Mouse (Mus musculus): Measurements from ENCODE around the gene Ralgapa1. TPM values are rescaled to one million over a fixed set of nuclear protein-coding genes. Genes with fewer than 3 reads are reported as not detected.
"Not testable (repeated sequence)": the region's sequence is repeated elsewhere in the genome, so short reads cannot be mapped to it uniquely, and the experiment has no call there.

The Ralgapa1 gene
- polyA plus RNA-seq, 1 experiment from 2014 or later, result 26.7 TPM

- Histone ChIP-seq H3K36me3 (replicated peaks) (no peaks in the 10 kb centered on the region), H3K4me2 (no peak overlapping the region), H3K9me3 (no peaks in the 10 kb centered on the region), H3K4me1 (no peaks in the 10 kb centered on the region), H3K27ac (no peak overlapping the region), H3K27me3 (replicated peaks) (no peaks in the 10 kb centered on the region), H3K4me3 (no peak overlapping the region), H3K9ac (no peak overlapping the region)
- WGBS, result 36% methylated on average over 3 of the region's 3 CpGs
- no peak for ATAC-seq (replicated peaks)
Measured at GRCm38 (mm10) chr12:55622615-55623245, 198.2 kb downstream of the Ralgapa1 start.

- Histone ChIP-seq H3K4me3 (no peak overlapping the region), H3K9ac (no peak overlapping the region), H3K4me2 (no peak overlapping the region), H3K27ac (no peak overlapping the region), H3K4me1 (no peaks in the 10 kb centered on the region), H3K9me3 (no peaks in the 10 kb centered on the region), H3K27me3 (replicated peaks) (no peaks in the 10 kb centered on the region), H3K36me3 (replicated peaks) (no peaks in the 10 kb centered on the region)
- 29% methylated on average over 2 of the region's 2 CpGs for WGBS
- ATAC-seq (replicated peaks), result no peak
Measured at GRCm38 (mm10) chr12:55620321-55620720, 200.6 kb downstream of the Ralgapa1 start.

GRCm38 (mm10) chr12:55610812-55611211 lies 210.2 kb downstream of the Ralgapa1 start:
- H3K36me3 ChIP-seq (replicated peaks), result no peaks in the 10 kb centered on the region
- H3K9ac ChIP-seq, result no peak overlapping the region
- H3K27ac ChIP-seq, result no peak overlapping the region
- no peak overlapping the region for H3K4me2 ChIP-seq
- 0 out of 2 replicates have a peak, but pooled peaks cover 3% of the 10 kb centered on the region for H3K4me1 ChIP-seq
- H3K4me3 ChIP-seq, result no peak overlapping the region
- H3K9me3 ChIP-seq, result no peaks in the 10 kb centered on the region
- no peaks in the 10 kb centered on the region for H3K27me3 ChIP-seq (replicated peaks)
- no peak for ATAC-seq (replicated peaks)
- WGBS, result 86% methylated on average over 2 of the region's 2 CpGs

- Histone ChIP-seq H3K4me3 (no peak overlapping the region), H3K4me2 (no peak overlapping the region), H3K9me3 (no peaks in the 10 kb centered on the region), H3K4me1 (0 out of 2 replicates have a peak, but pooled peaks cover 3% of the 10 kb centered on the region), H3K27me3 (replicated peaks) (no peaks in the 10 kb centered on the region), H3K9ac (no peak overlapping the region), H3K27ac (no peak overlapping the region), H3K36me3 (replicated peaks) (no peaks in the 10 kb centered on the region)
- ATAC-seq (replicated peaks), result no peak
- 30% methylated on average over 4 of the region's 4 CpGs for WGBS
Measured at GRCm38 (mm10) chr12:55607902-55608301, 213.1 kb downstream of the Ralgapa1 start.

- Histone ChIP-seq H3K4me3 (no peak overlapping the region), H3K9me3 (no peaks in the 10 kb centered on the region), H3K27ac (no peak overlapping the region), H3K4me2 (no peak overlapping the region), H3K36me3 (replicated peaks) (no peaks in the 10 kb centered on the region), H3K9ac (no peak overlapping the region), H3K27me3 (replicated peaks) (peaks cover 25% of the 10 kb centered on the region), H3K4me1 (peaks cover 16% of the 10 kb centered on the region)
- no peak for ATAC-seq (replicated peaks)
- 79% methylated on average over 3 of the region's 3 CpGs for WGBS
Measured at GRCm38 (mm10) chr12:55604411-55604810, 216.6 kb downstream of the Ralgapa1 start.

- peaks cover 53% of the 10 kb centered on the region for H3K27me3 ChIP-seq (replicated peaks)
- H3K27ac ChIP-seq, result no peak overlapping the region
- H3K4me2 ChIP-seq, result peak overlapping the region; percentile 96
- no peak for ATAC-seq (replicated peaks)
- H3K4me3 ChIP-seq, result peak overlapping the region; percentile 46
- H3K9ac ChIP-seq, result no peak overlapping the region
- no peaks in the 10 kb centered on the region for H3K9me3 ChIP-seq
- peaks cover 27% of the 10 kb centered on the region for H3K4me1 ChIP-seq
- 6% methylated on average over 42 of the region's 42 CpGs for WGBS
- no peaks in the 10 kb centered on the region for H3K36me3 ChIP-seq (replicated peaks)
Measured at GRCm38 (mm10) chr12:55600503-55600994, 220.4 kb downstream of the Ralgapa1 start.

- H3K36me3 ChIP-seq (replicated peaks), result no peaks in the 10 kb centered on the region
- peaks cover 27% of the 10 kb centered on the region for H3K4me1 ChIP-seq
- no peak overlapping the region for H3K27ac ChIP-seq
- WGBS, result under 1% methylated on average over 108 of the region's 109 CpGs
- peak overlapping the region; percentile 96 for H3K4me2 ChIP-seq
- H3K9ac ChIP-seq, result peak overlapping the region; percentile 39
- H3K4me3 ChIP-seq, result peak overlapping the region; percentile 46
- peak; percentile 61 for ATAC-seq (replicated peaks)
- peaks cover 53% of the 10 kb centered on the region for H3K27me3 ChIP-seq (replicated peaks)
- no peaks in the 10 kb centered on the region for H3K9me3 ChIP-seq
Measured at GRCm38 (mm10) chr12:55599639-55600502, 221.1 kb downstream of the Ralgapa1 start.

- peak; percentile 84 for ATAC-seq (replicated peaks)
- peaks cover 27% of the 10 kb centered on the region for H3K4me1 ChIP-seq
- WGBS, result under 1% methylated on average over 65 of the region's 77 CpGs
- no peaks in the 10 kb centered on the region for H3K36me3 ChIP-seq (replicated peaks)
- no peak within 1 kb of the TSS for H3K27ac ChIP-seq
- peak within 1 kb of the TSS; percentile 39 for H3K9ac ChIP-seq
- no peaks in the 10 kb centered on the region for H3K9me3 ChIP-seq
- peak within 1 kb of the TSS; percentile 96 for H3K4me2 ChIP-seq
- peak within 1 kb of the TSS; percentile 46 for H3K4me3 ChIP-seq
- H3K27me3 ChIP-seq (replicated peaks), result peaks cover 53% of the 10 kb centered on the region
Measured at GRCm38 (mm10) chr12:55598887-55599561, 221.9 kb downstream of the Ralgapa1 start, which contains the start of gene Insm2. Insm2 (plus strand) TSS chr12:55599427.

GRCm38 (mm10) chr12:55598537-55598886 lies 222.5 kb downstream of the Ralgapa1 start:
- Histone ChIP-seq H3K27ac (no peak overlapping the region), H3K9ac (no peak overlapping the region), H3K36me3 (replicated peaks) (no peaks in the 10 kb centered on the region), H3K27me3 (replicated peaks) (peaks cover 53% of the 10 kb centered on the region), H3K4me3 (peak overlapping the region; percentile 46), H3K4me1 (peaks cover 27% of the 10 kb centered on the region), H3K4me2 (peak overlapping the region; percentile 96), H3K9me3 (no peaks in the 10 kb centered on the region)
- ATAC-seq (replicated peaks), result no peak; the same call in 1 of the 2 replicates
- WGBS, result 4% methylated on average over 7 of the region's 7 CpGs

GRCm38 (mm10) chr12:55586936-55587335 lies 234.0 kb downstream of the Ralgapa1 start:
- H3K27me3 ChIP-seq (replicated peaks); H3K36me3 ChIP-seq (replicated peaks); H3K27ac ChIP-seq; H3K9me3 ChIP-seq; ATAC-seq (replicated peaks); H3K4me2 ChIP-seq; H3K9ac ChIP-seq; H3K4me1 ChIP-seq; H3K4me3 ChIP-seq: not testable (repeated sequence)
- 47% methylated on average over 9 of the region's 9 CpGs for WGBS

- ATAC-seq (replicated peaks), result peak; percentile 67
- H3K4me1 ChIP-seq, result peaks cover 4% of the 10 kb centered on the region; the same call in 1 of the 2 replicates
- H3K36me3 ChIP-seq (replicated peaks), result no peaks in the 10 kb centered on the region
- no peak overlapping the region for H3K4me3 ChIP-seq
- no peak overlapping the region for H3K4me2 ChIP-seq
- WGBS, result 2% methylated on average over 6 of the region's 6 CpGs
- H3K9me3 ChIP-seq, result no peaks in the 10 kb centered on the region
- H3K27me3 ChIP-seq (replicated peaks), result no peaks in the 10 kb centered on the region
- H3K9ac ChIP-seq, result no peak overlapping the region
- H3K27ac ChIP-seq, result no peak overlapping the region
Measured at GRCm38 (mm10) chr12:55573794-55574193, 247.2 kb downstream of the Ralgapa1 start.

GRCm38 (mm10) chr12:55573089-55573488 lies 247.9 kb downstream of the Ralgapa1 start:
- Histone ChIP-seq H3K9ac (no peak overlapping the region), H3K9me3 (no peaks in the 10 kb centered on the region), H3K36me3 (replicated peaks) (no peaks in the 10 kb centered on the region), H3K4me2 (no peak overlapping the region), H3K27me3 (replicated peaks) (no peaks in the 10 kb centered on the region), H3K4me3 (no peak overlapping the region), H3K4me1 (peaks cover 4% of the 10 kb centered on the region; the same call in 1 of the 2 replicates), H3K27ac (no peak overlapping the region)
- ATAC-seq (replicated peaks), result no peak
